Mouse (Mus musculus): Measurements from ENCODE around the gene Cldnd1.

DNA sequence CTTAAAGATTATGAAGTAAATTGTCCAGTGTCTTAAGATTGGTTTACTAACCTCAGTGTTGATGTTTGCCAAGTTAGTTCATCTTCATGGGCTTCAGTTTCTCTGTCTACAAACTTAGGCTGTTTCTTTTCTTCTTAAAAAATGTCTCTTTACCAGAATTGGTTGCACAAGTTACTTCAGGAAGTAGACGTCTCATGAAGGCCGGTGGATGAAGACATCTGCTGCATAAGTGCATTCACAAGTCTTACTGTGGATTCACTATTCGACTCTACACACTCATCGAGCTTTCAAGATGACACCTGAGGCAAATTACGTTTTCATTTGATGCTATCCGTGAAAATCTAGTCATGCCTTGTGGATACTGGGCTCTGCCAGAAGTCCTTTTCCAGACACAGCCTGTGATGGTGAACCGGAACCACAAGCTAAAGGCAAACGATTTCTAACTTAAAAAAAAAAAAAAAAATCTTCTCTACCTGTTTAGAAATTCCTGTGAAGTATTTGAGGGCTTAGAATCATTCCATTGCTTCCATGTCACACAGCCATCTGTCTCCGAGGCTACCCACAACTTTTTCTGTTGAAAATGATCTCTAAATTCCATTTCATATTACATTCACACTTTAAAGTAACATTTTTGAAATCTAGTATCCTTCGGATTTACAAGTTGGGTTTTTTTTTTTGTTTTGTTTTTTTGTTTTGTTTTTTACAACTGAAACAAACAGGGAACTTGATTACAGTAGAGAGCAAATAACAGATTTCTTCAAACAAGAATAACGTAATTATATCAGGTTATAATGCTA, 832 bp upstream of the Cldnd1 start:
- TF ChIP-seq POLR2A (IDR thresholded peaks at IDR 0.05; ENCODE audit: low read depth, low read length) (no peak), CTCF (IDR thresholded peaks at IDR 0.05; ENCODE audit: extremely low read depth, insufficient read depth, insufficient read length, insufficient replicate concordance) (no peak)
